Mouse (Mus musculus): ENCODE results near the gene Cdipt. TPM values are rescaled to one million over a fixed set of nuclear protein-coding genes. Genes with fewer than 3 reads are reported as not detected.

The Cdipt gene
- polyA plus RNA-seq (2021; fragmentation: Nextera tagmentation), result 223 and 227 TPM in 2 replicates
- long read RNA-seq, experiment 1, transcript Cdipt-201 (6 exons, 1,974 nt), result major isoform, 599 of 651 reads
- long read RNA-seq, experiment 1, transcript Cdipt-202 (5 exons, 805 nt), result minor isoform, 5 of 651 reads
- long read RNA-seq, experiment 1, partial matches to known transcripts, result 17 of 651 reads
- long read RNA-seq, experiment 1, other reads (novel, unspliced or antisense), result 24 of 651 reads
- long read RNA-seq, experiment 2, transcript Cdipt-201 (6 exons, 1,974 nt), result major isoform, 177 of 244 reads
- long read RNA-seq, experiment 2, partial matches to known transcripts, result 57 of 244 reads
- long read RNA-seq, experiment 2, other reads (novel, unspliced or antisense), result 6 of 244 reads

DNA sequence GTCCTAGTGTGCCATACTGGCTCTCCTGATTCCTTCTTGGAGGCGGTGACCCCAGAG is at the start of gene Cdipt:
Gene Cdipt (plus strand): TSS at position 22 of the 57 bp plus-strand sequence.

DNA sequence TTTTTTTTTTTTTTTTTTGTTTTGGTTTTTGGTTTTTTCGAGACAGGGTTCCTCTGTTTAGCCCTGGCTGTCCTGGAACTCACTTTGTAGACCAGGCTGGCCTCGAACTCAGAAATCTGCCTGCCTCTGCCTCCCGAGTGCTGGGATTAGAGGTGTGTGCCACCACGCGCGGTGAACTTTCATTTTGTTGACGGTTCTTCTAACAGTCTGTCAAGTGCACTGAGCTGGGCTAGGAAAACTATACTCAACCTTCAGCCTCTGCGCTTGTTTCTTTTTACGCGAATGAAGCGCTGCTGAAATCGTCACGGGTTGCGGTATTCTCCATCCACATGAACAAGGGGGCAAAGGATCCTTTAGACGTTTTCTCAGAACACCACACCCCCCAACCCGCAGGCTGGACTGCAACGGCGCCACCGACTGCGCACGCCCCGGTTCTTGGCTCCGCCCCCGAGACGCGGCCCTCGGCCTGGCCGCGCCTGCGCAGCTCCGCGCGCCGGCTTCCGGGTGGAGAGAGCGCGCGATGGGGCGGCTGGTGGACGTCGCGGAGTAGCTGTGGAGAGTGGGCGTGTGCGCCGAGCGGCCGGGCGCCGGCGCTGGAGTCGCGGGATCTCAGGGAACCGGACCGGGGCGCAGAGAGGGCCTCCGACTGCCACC is 47.2 kb upstream of the Cdipt start, which contains the start of gene Kctd13:
Gene Kctd13 (plus strand): TSS at position 496 of the 654 bp plus-strand sequence.

DNA sequence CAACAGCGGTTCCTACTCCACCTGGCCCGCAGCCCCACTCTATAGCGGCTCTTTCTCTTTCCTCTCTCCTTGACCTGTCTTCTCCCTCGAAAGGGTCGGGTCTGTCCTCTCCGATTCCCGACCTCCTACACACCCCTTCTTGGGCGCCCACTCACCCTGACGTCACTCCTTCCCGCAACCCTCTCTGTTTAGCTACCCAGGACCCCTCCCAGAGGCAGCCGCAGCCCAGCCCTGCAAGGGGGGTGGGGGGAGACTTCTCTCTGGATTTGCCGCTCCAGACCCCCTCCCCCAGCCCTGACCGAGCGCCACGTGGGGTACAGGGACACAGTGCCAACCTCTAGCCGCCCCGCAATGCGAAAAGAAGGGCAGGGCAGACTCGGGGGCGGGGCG is 26.3 kb upstream of the Cdipt start, which contains the start of gene Asphd1:
Gene Asphd1 (minus strand): TSS at position 180 of the 390 bp plus-strand sequence.

DNA sequence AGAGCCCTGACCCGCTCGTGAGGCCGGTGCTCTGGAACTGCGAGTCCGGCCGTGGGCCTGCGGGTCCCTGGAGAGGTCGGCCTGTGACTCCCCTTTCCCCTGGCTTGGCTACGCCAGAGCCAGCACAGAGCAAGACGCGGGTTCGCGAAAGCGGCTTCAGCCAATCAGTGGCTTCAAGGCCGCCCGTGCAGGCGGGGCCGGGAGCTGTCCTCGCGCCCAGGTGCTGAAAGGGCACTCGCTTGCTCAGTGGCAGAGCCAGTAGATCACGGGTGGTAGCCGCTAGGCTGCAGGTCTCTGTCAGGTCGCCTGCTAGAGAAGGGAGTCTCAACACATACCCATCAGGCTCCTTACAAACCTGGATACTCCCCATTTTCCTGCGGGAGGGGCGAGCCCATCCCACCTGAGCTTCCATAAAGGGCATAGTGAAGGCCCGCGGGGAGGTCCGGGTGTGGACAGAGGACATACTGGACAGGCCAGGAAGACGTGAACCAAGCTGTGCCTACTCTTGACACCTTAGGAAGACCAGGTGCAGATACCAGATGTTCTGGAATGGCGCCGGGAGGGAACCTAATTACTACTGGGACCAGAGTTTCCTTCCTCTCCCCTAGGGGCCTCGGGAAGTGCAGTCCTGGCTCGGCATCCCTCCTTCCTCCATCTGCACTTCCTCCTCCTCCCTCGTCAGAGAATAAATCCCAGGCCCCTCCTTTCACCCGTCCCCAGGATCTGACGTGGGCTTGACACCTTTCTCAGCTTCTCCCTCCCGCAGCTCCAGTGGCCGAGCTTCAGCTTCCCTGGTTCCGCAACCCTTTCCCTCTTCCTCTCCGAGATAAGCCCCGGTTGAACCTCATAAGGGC is 25.7 kb upstream of the Cdipt start, which contains the start of gene Sez6l2:
Gene Sez6l2 (plus strand): TSS at position 771 of the 854 bp plus-strand sequence.

DNA sequence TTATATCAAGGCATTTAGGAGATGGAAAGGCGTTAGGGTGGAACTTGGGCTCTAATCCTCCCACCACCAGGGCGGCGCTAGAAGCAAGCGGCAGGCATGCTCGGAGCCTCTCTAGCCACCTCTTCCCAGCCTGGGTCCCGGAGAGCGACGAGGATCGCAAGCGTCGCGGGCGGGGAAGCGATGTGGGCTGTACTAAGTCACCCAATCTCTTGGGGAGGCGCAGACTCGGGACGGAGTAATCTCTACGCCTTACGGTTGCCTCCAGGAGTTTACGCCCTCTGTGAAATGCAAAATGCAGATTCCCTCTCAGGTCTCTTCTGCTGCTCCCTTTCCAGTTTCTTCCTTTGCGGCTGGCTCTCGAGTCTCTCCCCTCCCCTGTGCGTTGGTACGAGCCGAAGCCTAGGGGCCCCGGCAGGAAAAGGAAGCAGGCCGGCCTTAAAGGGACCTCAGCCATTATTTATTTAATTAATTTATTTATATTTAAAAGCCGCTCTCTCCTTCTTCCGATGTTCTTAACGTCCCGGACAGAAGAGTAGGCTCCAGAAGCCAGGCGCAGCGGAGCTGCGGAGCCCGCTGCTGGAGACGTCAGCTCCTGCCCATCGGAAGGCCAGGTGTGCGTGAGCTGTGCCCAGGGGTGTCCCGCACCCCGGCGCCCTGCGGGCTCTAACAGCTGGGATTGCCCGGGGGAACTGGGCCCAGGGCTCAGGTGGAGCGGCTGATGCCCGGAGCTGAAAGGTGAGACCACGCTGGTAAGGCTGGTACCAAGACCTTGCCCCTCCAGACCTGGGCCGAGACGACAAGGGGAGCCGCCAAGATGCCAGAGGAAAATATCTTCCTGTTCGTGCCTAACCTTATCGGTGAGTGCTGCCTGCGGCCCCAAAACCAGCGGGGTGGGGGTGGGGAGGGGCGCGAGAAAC is 494 bp downstream of the Cdipt start, which contains the start of gene Cdiptos:
Gene Cdiptos (minus strand): TSS at position 149 of the 917 bp plus-strand sequence.

DNA sequence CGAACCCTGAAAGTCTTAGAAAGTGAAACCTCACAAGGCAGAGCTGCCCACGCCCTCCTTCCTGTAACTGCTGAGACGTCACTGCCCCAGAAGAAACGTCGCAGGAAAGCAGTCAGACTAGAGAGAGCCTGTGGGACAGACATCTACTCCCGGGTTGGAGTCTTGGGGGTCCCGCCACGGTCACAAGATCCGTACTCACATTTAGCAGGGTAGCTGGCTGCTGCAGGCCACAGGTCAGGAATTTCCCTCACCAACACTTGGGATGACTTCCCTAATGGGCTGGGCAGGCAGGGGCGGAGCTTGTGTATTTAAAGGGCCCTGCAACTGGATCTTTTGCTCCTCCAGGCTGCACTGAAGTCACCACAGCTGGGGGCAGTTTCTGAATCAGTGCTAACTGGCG is 38.6 kb downstream of the Cdipt start, which contains the start of gene Mvp:
Gene Mvp (minus strand): TSS at position 302 of the 400 bp plus-strand sequence.

DNA sequence TGATC is 40.6 kb downstream of the Cdipt start, which contains the start of gene Pagr1b:
Gene Pagr1b (minus strand): TSS at position 4 of the 5 bp plus-strand sequence.

DNA sequence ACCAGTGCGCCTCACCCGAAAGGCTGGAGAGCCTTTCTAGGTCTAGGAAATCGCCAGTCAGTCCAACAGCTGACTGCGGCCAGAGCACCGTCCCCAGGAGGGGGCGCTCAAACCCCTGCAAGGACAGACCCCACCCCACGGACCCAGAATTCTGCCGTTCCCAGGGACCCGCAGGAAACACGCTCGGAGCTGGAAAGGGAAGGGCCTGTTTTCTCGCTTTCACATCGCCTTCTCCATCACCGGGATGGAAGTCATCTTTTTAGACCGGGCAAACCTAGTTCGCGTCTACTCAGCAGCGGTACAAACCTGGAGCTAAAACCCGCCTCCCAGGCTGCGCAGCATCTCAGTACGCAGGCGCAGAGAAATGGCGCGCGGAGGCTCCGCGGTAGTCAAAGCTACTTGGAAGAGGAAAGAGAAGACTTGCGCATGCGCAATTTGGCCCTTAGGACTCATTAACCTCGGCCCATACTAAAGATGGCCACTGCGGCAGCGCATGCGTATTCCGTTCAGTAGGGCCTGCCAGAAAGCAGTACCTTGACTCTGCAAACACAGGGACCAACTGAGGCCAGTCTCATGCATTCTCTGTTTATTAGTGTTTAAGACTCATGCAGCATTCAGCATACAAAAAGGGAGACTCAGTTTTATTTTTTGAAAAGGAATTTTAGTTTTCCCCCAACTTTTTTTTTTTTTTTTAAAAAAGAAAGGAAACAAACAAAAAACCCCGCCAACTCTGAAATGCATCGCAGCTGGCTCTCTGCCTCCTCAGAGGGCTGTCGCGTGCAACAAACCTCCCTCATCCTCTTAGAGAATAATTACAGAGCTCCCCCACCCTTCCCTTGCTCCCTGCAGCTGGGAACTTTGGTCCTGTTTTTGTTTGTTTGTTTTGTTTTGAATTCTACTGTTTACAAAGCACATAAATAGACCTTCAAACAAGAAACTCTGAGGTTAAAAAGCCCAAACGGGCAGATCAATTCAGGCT is 41.5 kb downstream of the Cdipt start, which contains the start of gene Pagr1a:
Gene Pagr1a (minus strand): TSS at position 382 of the 979 bp plus-strand sequence.

DNA sequence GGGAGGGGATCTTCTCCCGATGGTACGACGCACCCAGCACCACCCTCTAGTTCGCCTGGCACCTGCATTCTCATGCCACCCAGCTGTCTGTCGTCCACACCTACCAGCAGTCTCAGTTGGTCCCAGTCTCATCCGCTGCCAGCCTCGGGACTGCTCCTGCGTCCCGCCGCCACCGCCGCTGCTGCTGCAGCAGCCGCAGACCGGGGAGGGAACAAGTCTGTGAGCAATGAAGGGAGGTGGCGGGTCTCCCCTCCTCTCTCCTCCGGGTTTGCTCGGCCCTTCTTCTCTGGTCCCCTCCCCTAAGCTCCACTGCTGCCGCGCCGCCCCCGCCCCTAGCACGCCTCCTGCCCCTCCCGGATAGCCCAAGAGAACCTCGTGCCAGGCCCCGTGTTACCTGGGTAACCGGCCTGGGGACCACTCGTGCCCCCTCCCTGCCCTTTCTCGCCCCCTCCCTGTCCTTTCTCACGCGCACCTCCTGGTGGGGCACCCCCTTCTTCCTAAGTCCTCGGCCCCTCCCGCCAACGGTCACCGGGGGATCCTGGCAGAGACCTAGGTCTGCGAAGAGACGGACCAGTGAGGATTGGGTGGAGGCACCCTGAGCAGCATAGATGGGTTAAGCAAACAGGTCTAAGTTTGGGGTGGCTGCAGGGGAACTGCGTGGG is 45.3 kb downstream of the Cdipt start, which contains the start of the genes Gm42742 and Prrt2:
Gene Gm42742 (minus strand): TSS at position 197 of the 662 bp plus-strand sequence.
Gene Prrt2 (minus strand): TSS at position 311 of the 662 bp plus-strand sequence.

DNA sequence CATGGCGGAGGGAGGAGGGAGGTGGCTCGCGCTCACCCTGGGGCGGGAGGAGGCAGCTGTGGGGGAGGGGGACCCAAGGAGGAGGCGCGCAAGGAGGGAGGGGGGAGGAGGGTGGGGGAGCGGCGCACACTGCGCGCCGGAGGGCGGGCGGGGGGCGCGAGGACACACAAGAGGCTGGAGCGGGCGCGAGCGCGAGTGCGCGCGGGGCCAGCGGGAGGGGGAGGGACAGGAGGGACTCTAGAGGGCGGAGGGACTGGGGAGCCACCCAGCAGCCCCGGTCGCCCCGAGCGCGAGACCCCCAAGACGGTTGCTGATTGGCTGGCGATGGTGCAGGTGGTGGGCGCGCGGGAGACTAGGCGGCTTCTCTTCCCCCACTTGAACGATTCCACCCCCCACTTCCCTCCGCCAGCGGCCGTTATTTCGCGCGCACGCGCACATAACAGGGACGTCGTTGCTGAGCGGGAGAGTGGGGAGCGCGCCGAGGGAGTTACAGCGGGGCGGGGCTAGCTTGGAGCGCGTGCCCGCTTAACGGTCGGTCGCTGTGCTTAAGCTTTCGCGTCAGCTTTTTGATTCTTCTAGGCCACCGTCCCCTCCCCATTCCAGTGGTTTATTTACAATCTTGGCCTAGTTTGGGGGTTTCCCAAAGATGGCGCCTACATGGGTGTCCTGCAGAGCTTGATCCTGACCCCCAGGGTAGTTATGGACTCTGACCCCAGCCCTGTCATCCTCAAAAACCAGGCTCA is 51.4 kb downstream of the Cdipt start, which contains the start of gene Maz:
Gene Maz (minus strand): TSS at position 54 of the 743 bp plus-strand sequence.

Other genes starting within 250 kb of the Cdipt start
- gene Mapk3, start 216.3 kb upstream of the Cdipt start, polyA plus RNA-seq (2021; fragmentation: Nextera tagmentation), result 34.5 and 44.7 TPM in 2 replicates
- 0.40 and 0.59 TPM in 2 replicates for gene Gdpd3, start 209.6 kb upstream of the Cdipt start, polyA plus RNA-seq (2021; fragmentation: Nextera tagmentation)
- 119 and 625 TPM in 2 replicates for gene Ypel3, start 199.0 kb upstream of the Cdipt start, polyA plus RNA-seq (2021; fragmentation: Nextera tagmentation)
- gene Tbx6, start 194.4 kb upstream of the Cdipt start, polyA plus RNA-seq (2021; fragmentation: Nextera tagmentation), result 0.20 TPM in 1 of 2 replicates, not detected in the other
- 53.5 and 61.0 TPM in 2 replicates for gene Ppp4c, start 183.4 kb upstream of the Cdipt start, polyA plus RNA-seq (2021; fragmentation: Nextera tagmentation)
- 5.9 and 8.8 TPM in 2 replicates for gene Fam57b, start 178.2 kb upstream of the Cdipt start, polyA plus RNA-seq (2021; fragmentation: Nextera tagmentation)
- gene 4930451I11Rik, start 144.3 kb upstream of the Cdipt start, polyA plus RNA-seq (2021; fragmentation: Nextera tagmentation), result 1.2 and 2.7 TPM in 2 replicates
- gene Doc2a, start 128.5 kb upstream of the Cdipt start, polyA plus RNA-seq (2021; fragmentation: Nextera tagmentation), result 14.1 and 30.1 TPM in 2 replicates
- 3.4 and 4.3 TPM in 2 replicates for gene Hirip3, start 113.9 kb upstream of the Cdipt start, polyA plus RNA-seq (2021; fragmentation: Nextera tagmentation)
- gene Ino80e, start 113.5 kb upstream of the Cdipt start, polyA plus RNA-seq (2021; fragmentation: Nextera tagmentation), result 44.1 and 57.6 TPM in 2 replicates
- gene Taok2, start 91.2 kb upstream of the Cdipt start, polyA plus RNA-seq (2021; fragmentation: Nextera tagmentation), result 9.7 and 10.8 TPM in 2 replicates
- gene Tmem219, start 53.0 kb upstream of the Cdipt start, polyA plus RNA-seq (2021; fragmentation: Nextera tagmentation), result 30.6 and 32.0 TPM in 2 replicates
- 260 and 277 TPM in 2 replicates for gene Kctd13, start 47.0 kb upstream of the Cdipt start, polyA plus RNA-seq (2021; fragmentation: Nextera tagmentation)
- 11.2 and 13.6 TPM in 2 replicates for gene Asphd1, start 26.3 kb upstream of the Cdipt start, polyA plus RNA-seq (2021; fragmentation: Nextera tagmentation)
- gene Sez6l2, start 25.4 kb upstream of the Cdipt start, polyA plus RNA-seq (2021; fragmentation: Nextera tagmentation), result 68.2 and 74.7 TPM in 2 replicates
- gene Cdiptos, start 184 bp downstream of the Cdipt start, polyA plus RNA-seq (2021; fragmentation: Nextera tagmentation), result 0.32 and 0.79 TPM in 2 replicates
- 3.3 and 3.4 TPM in 2 replicates for gene Mvp, start 38.7 kb downstream of the Cdipt start, polyA plus RNA-seq (2021; fragmentation: Nextera tagmentation)
- 0.64 TPM in 1 of 2 replicates, not detected in the other for gene Pagr1b, start 40.6 kb downstream of the Cdipt start, polyA plus RNA-seq (2021; fragmentation: Nextera tagmentation)
- 3.0 and 33.4 TPM in 2 replicates for gene Pagr1a, start 41.4 kb downstream of the Cdipt start, polyA plus RNA-seq (2021; fragmentation: Nextera tagmentation)
- gene Gm42742, start 45.2 kb downstream of the Cdipt start, polyA plus RNA-seq (2021; fragmentation: Nextera tagmentation), result 19.0 and 44.2 TPM in 2 replicates
- 86.8 and 193 TPM in 2 replicates for gene Prrt2, start 45.3 kb downstream of the Cdipt start, polyA plus RNA-seq (2021; fragmentation: Nextera tagmentation)
- 6.6 and 36.1 TPM in 2 replicates for gene Maz, start 51.1 kb downstream of the Cdipt start, polyA plus RNA-seq (2021; fragmentation: Nextera tagmentation)
- 18.0 and 24.4 TPM in 2 replicates for gene Kif22, start 66.6 kb downstream of the Cdipt start, polyA plus RNA-seq (2021; fragmentation: Nextera tagmentation)
- gene Zg16, start 111.4 kb downstream of the Cdipt start, polyA plus RNA-seq (2021; fragmentation: Nextera tagmentation), result not detected in 2 replicates
- 1.2 and 2.1 TPM in 2 replicates for gene AI467606, start 115.4 kb downstream of the Cdipt start, polyA plus RNA-seq (2021; fragmentation: Nextera tagmentation)
- 0.47 and 0.55 TPM in 2 replicates for gene Qprt, start 146.3 kb downstream of the Cdipt start, polyA plus RNA-seq (2021; fragmentation: Nextera tagmentation)
- not detected in 2 replicates for gene Spn, start 161.9 kb downstream of the Cdipt start, polyA plus RNA-seq (2021; fragmentation: Nextera tagmentation)
- gene Cd2bp2, start 220.1 kb downstream of the Cdipt start, polyA plus RNA-seq (2021; fragmentation: Nextera tagmentation), result 37.9 and 38.1 TPM in 2 replicates
- gene Tbc1d10b, start 232.6 kb downstream of the Cdipt start, polyA plus RNA-seq (2021; fragmentation: Nextera tagmentation), result 7.9 and 14.4 TPM in 2 replicates
- 5.7 and 6.5 TPM in 2 replicates for gene Mylpf, start 233.0 kb downstream of the Cdipt start, polyA plus RNA-seq (2021; fragmentation: Nextera tagmentation)